Mouse (Mus musculus) cerebellum, adult 9-10 months (tissue): ENCODE results near the gene A630076J17Rik.

Experiments used
- DNase-seq: peaks from one replicate; pipeline ENCODE4 v3.0.0; 2022

A630076J17Rik gene

DNA sequence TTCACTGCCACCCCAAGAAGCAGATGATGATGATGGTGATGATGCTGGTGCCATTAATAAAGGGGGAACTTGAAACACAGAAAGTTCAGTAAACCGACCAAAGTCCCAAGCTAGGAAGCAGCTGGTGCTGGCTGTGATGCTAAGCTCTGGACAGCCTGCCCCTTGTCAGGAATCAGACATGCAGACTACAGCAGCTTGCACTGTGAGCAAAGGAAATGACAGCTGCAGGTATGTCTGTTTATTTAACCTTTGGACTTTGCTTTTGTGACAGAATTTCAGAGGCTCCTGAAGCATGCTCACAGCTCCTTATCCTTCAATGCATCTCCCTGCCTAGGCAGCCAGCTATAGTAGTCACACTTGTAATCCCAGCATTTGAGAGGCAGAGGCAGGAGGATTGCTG lies at the start of gene A630076J17Rik:
A630076J17Rik (plus strand) TSS at position 88 of the 400 bp plus-strand sequence.
- no peak for DNase-seq

DNA sequence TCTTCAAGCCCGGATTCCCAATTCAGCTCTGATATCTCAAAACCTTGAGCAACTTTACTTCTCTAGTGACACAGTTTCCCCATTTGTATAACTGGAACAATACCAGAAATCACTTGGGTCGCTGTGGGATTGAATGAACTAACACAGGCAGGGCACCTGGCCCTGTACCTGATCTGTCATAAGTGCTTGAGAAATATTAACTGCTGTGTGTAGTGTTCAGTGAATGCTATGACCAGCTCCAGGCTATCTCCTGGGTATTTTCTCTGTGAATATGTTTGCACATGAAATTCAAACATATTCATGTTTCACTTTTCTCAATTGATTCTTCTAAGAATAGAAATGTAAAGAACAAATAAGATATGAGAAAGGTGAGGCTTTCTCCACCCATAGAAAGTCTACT lies 49.6 kb upstream of the A630076J17Rik start:
- DNase-seq: no peak

DNA sequence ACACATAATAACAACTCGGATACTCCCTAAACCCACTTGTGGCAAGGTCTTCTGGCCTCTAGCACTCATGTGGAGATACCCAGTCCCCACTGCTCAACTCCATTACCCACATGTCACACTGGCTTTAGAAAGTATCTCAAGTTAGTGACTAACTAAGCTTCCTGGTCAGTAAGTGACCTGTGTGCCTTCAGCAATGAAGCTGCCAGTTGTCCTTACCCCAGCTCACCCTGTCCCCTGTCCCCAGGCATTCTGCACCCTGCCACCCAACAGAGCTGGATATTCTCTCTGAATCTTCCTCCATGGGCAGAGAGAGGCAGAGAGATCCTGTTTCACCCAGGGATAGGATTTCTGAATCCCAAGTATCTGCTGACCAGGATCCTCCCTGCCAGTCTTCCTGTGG lies 47.7 kb upstream of the A630076J17Rik start, which contains the start of gene Kcna10:
Kcna10 (plus strand) TSS at position 301 of the 400 bp plus-strand sequence.
- no peak for DNase-seq

DNA sequence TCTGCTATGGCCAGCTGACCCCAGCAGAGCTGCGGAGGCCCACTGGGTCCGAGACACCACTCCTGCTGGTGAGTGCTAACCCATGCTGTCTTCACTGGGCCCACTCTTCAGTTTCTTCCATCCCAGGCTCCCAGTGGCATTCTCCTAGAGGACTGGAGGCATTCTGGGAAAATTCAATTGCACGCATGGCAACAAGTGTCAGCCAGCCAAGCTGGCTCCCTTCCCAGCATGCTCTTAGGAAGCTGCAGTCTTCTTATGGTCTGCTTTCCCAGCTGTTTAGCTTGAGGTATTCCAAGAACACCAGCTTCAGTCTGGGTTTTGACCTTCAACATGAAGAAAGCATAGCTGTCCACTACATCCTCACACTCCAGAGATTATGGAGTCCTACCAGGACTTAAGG lies 47.2 kb upstream of the A630076J17Rik start:
- DNase-seq: no peak

DNA sequence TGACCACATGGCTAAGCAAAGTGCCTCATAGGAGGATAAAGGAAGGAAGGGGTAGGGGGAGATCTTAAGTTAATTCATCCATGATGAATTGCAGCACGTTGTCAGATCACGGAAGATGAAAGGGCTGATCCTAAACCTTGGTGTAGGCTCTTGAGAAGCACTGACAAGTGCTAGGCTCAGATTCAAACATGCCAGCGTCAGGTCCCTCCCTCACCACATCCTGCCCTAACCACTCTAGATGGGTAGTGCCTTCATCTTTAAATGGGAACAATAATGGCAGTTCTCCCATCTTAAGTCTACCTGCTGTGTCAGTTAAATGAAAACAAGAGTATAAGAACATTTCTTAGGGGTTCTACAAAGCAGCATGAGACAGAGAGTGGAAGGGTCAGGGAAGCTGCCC lies 44.8 kb upstream of the A630076J17Rik start:
- DNase-seq: no peak

DNA sequence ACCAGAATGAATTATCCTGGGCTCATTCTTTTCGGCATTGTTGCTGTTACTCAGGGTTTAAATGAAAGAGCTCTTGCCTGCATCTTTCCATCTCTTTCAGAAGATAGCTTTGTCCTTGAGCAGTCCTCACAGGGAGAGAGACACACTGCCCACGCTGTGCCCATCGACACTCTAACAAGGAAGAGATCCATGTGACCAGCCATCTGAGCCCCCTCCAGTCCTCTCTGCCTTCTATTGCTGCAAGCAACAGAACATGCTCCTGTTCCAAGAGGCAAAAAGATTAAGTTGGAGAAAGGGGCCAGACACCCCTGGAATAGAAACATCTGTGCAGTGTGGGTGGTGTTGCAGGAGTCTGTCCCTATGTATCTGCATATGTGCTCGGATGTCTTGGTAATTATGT lies 43.4 kb upstream of the A630076J17Rik start:
- DNase-seq: no peak

DNA sequence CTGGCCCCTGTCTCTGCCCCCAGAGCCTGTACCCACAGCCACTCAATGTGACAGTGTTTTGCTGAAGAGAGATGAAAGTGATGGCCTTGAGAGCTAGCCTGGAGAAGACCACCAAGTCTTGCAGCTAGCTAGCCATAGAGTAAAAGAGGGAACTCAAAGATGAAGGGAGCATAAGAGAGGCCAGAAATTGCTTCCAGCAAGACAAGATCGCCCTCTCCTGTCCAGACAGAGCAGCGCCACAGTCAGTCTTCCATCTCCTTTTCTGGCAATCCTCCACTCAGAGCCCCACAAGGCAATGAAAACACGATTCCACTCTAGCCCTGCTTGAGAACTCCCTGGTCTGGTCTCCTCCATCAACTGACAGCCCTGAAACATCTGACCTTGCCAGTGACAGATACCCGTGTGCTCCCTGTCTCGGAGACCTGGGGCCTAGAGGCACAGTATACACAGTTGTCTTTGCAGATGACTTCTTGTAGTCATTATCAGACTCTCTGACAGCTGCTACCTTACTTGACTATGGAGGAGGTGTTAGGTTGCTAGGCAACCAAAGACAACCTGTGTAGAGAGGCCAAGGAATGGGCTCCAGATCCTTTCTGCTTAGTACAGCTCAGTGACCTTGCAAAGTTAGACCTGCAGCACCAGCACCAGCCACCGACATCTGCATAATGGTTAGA lies 42.1 kb upstream of the A630076J17Rik start:
- DNase-seq: peak; percentile 85

DNA sequence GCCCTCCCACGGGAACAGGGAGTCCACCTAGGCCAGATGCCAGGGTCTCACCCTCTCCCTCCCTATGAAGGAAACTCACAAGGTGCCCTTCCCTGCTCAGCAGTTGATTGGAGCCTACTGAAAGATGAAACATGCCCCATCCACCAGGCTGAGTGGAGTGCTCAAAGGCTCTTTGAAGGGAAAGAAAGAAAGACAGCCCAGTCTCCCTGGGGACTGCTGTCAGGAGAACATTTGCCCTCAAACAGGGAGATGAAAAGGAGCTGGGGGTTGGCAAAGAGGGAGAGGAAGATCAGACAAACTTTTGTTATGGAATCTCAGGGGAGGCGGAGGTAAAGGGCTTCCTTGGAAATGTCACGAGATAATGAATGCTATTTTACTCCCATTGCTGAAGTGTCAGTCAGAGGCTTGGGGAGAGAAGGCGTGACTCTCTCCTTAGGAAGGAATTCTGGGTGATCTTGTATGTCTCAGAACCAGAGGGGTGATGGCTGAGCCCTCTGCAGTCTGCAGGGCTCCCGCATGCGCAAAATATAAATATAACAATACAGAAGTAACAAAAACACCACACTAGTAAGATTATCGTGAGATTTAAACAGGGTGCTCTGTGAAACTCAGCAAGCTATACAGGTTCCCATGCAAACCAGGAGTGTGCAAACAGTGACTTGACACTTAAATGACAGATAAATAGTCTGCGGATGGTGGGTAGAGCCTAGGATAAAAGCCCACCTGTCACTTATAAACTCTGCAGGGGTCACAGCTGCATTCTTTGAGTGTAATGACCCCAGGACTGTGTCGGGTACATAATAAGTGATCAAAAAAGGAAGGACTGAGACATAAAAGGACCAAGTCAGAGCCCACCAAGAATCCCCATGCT lies 28.9 kb upstream of the A630076J17Rik start:
- DNase-seq: no peak

DNA sequence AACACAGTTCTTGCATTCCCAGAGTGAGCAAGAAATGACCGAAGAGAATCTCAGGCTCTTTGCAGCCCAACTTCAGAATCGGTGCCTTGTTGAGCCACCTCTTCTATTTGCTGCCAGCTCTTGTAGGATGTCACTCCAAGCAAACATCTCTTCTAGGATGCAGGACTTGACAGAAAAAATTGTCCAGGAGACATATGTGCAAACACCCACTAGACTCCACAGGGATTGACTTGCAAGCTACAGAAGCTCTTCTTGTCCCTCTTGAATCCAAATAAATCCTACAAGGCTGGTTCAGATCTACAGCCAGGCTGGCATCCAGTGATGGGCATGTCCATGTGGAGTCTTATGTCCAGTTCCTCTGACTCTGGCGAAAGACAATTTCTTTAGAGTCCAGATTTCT lies 26.0 kb upstream of the A630076J17Rik start:
- no peak for DNase-seq

DNA sequence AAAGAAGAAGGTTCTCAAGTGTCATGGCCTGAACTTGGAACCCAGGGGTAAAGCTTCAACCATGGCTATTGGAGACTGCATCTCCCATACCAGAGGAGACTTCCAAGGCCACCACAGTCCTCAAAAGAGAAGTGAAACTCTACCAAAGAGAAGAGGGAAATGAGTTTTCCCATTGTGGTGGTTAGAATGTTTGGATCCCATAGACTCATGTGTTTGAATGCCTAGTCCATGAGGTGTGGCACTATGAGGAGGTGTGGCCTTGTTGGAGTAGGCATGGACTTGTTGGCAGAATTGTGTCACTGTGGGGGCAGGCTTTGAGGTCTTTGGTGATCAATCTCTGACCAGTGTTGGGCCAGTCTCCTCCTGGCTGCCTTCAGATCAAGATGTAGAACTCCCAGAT lies 25.2 kb upstream of the A630076J17Rik start:
- no peak for DNase-seq

DNA sequence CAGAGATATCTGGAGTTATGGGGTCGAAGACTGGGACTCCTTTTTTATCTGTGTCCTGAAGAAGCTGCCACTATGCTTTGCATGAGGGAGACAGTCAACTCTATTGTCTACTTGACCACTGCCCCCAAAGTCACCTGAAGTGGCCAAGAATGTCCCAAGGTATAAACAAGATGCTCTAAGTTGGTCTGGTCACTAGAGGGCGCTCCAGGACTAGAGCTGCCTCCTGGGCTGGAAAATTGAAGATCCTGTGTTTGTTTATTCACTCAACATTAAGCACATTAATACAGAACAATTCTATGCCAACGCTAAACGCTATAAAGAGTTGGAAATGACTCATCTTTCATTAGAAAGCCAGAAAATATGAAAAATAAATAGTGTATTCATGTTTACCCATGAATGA lies 24.4 kb upstream of the A630076J17Rik start:
- DNase-seq: peak; percentile 79

DNA sequence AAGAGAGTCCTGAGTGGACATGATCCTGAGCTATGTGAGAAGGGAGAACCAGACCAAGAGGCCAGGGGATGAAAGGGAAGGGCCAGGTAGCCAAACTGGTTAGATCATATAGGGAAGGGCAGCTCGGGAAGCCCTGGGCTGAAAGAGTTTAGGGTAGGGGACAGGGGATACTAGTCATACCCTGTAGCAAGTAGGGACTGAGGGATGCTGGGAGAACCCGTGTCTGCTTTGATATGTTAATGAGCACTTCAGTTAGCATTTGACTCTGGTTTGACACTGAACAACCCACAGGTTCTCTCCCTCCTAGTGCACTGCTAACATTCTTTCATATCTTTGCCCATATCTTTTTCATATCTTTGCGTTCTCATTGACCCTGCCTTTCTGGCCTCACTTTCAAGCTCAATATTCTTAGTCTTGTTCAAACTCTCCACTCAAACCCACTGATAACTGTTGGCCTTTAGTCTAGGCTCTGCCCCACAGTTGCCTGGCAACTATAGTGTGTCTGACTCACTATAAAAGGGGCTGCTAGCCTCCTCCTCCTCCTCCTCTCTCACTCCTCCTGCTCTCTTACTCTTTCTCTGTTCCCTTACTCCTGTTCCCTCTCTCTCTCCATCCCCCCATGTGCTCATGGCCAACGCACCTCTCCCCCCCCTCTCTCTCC lies 23.8 kb upstream of the A630076J17Rik start:
- DNase-seq: no peak

DNA sequence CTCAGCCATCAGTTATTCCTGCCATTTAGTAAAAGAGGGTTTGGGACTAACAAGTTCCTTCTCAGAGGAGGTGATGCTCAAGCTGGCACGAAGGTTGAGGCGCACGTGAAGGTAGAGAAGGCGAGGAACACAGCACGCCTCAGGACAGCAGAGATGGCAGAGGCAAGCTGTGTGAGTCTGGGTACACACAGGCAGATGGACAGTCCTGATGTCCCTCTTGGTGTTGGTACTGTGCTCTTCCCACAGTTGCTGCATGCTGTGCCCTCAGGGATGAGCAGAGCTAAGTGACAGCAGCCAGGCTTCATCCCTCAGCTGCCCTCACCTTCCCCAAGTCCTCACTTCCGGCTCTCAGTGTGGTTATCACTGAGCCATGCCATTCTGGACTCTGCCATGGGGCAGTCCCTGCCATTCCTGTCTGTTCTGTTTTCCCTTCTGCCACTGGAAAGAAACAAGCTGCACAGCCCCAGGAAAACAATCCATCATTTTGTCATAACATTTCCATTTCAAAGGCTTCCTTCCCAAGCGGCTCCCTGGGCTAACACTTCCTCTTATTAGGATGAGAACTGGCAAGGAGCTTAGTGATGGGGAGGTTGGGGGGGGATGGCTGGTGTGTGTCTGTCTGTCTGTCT lies 22.7 kb upstream of the A630076J17Rik start:
- no peak for DNase-seq

DNA sequence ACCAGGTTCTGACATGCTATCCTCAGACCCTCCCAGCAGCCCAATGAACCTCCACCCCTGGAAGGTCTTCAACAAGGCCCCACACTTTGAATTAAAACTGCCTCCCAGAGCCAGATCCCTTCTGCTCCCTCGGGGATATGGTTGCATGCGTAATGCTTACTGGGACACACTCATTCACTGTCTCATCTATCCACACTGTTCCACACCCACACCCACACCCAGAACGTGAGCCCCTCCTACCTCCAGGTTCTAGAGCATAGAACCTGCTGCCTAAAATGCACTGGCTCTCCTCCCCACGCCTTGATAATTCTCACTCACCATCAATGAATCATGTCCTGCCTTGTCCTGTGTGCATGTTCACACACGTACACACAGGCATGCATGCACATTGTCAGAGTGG lies 15.8 kb upstream of the A630076J17Rik start:
- DNase-seq: no peak

DNA sequence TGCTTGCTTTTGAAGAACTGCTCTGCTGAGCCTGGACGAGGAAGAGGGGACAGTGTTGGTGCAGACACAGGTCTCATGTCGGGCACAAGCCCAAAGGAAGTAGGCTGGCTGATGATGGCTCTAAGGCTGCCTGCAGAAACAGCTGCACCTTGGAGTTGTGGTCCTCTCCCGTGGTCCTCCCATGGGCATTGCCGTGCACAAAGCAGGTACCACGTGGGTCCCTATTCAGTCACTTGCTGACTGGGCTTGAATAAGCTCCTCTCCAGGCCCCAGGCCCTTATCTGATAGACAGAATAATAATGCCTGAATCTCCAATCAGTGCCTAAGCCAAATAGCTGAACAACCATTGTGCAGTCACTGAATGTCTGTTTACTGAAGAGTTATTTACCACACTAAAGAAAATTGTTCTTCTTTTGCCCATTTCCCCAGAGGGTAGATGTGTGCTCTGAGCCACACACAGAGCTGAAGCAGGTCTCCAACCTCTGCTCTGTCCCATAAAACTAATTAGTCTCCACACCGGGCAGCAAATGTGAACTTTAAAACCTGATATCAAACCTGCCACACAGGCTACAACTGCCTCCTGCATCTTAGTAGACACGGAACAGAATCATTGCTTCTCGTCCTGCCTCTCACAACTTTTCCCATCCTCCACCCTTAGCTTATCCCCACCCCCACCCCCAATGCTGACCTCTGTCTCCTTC lies 13.9 kb upstream of the A630076J17Rik start:
- no peak for DNase-seq

DNA sequence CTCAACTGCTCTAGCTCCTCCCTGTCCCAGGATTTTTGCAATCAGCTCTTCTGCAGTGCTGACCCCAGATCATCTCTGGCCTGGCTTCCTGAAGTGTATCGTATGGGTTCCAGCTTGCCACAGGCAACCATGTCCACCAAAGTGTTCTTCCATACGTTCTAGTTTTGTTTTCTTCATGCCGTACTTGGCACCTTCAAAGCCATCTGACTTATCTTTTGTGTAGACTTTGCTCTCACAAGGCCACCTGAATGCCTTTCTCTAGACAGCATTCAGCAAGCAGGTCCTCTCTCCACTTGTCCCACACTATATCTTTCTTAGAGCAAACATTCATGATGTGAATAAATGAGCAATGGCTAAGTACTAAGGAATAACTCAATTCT lies 13.3 kb upstream of the A630076J17Rik start:
- DNase-seq: no peak

DNA sequence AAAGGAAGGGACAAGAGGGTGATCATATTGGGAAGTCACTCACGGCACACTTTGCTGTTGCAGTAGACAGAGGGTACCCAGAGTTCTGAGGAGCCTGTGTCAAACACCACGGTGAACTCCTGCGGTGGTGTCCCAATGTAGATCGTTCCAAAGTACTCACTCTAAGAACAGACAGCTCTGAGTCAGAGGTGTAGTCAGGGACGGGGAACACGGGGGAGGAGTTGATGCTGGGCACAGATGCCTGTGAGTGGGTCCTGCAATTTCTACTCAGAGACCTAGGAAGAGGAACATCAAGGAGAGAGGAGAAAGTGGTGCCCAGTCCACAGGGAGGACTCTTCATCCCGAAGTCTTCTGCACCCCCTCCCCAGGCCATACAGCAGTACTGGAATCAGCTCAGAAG lies 11.8 kb upstream of the A630076J17Rik start:
- no peak for DNase-seq

DNA sequence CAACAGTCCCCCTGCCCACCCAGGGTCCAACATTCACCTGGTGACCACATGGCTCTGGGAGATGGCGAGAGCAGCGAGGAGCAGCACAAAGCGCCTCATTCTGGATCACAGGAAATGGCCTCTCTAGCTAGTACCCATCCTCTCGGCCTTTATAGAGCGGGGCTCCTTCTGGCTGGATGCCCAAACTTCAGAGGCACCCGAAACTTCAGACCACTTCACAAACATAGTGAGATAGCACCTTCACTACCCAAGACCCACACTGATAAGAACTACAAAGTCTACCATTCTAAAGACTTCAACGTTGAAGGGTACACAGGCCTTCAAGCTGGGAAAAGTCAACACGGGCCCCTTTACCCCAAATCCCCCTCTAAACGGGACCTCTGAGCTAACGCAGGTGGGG lies 8.8 kb upstream of the A630076J17Rik start, which contains the start of gene Cym:
Cym (minus strand) TSS at position 125 of the 400 bp plus-strand sequence.
- DNase-seq: no peak

DNA sequence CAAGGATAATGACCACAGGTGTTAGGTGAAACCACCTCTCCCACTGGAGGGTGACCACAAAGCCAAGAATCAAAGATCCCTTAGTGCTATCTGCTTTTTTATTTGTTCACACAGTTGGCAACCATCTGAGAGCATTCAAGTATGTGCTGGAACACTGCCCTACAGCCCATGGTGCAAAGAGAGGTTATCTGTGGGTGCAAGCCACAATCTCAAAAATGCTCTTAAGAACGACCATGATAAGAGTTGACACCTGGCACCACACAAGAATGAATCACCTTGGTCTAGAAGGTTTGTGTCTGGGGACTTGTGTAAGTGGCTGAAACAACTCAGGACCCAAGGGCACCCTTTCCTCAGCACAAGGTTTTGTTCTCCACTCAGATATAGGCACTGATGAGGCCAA lies 7.2 kb upstream of the A630076J17Rik start:
- DNase-seq: no peak

DNA sequence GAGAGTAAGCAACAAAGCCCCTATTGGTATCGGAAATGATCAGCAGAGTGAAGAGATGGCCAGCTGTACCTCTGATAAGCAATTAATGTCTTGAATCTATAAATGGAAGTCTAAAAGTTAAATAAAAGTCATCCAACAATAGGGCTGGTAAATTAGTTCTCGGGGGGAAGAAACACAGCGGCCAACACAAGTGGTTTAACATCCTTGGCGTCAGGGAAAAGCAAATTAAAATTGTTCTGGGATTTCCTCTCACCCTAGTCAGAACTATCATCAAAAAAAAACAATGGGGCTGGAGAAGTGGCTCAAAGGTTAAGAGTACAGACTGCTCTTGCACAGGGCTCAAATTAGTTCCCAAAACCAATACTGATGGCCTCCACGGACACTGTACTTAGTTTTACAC lies 4.6 kb upstream of the A630076J17Rik start:
- DNase-seq: no peak

DNA sequence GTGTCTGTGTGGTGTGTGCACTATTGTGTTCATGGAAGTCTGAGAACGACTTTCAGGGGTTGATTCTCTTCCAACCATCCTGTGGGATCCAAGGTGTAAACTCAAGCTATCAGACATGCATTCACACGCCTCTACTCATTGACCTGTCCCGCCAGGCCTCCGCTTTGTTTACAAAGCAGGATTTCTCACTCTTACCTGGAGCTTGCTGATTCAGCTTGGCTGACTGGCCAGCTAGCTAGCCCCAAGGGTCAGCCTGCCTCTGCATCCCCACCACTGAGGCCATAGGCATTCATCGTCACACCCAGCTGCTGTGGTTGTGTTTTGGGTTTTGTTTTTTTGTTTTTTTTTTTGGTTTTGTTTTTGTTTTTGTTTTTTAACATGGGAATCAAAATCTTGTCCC lies 1.2 kb upstream of the A630076J17Rik start:
- no peak for DNase-seq

DNA sequence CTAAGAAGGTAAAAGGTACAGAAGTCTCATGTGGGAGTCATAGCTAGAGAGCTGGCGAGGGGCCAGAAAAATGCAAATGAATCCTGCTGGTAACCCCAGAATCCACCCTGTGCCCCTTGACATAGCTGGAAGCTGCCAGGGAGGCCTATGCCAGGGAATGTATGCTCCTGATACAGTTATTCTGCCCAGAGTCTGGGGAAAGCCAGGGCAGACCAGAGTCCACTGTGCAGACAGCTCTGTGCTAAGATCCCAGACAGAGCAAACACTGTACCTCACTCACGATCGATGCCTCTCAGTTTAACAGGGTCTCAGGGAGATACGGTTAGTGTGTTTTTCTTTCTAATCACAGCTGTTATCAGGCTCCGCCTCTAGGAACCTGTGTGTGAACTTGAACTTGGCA lies 592 bp upstream of the A630076J17Rik start:
- DNase-seq: no peak

DNA sequence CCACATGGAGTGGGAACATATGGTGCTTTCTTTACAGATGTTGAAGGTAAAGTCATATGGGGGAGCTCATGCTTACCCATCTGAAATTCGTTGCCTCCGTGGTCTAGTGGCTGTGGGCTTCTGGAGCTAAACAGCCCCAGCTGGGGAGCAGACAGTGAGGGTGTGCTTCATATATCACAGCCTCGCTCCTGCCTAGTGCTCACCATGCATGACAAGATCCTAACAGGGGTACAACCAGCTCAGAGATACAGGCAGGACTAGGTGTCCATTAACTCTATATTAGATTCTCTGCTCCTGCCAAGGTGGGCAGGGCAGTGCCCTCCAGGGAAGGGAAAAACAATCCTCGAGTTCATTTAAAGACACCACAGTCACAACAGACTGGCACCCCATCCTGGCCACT lies 788 bp downstream of the A630076J17Rik start:
- no peak for DNase-seq
